Mouse (Mus musculus): ENCODE measurements at regions not wholly inside any gene's neighbourhood (a gene's known extent, or its start where the extent isn't known, plus 50 kb on each side); places are given as distances from the start of the nearest gene placed in this dataset.
A peak's percentile ranks its signal among the peaks of the same experiment; 100 is the strongest.

GRCm38 (mm10) chr4:124206480-124206879, 288.7 kb upstream of the 4930535I16Rik start:
- no peaks in the 10 kb centered on the region for H3K36me3 ChIP-seq (ENCODE audit: control insufficient read depth, insufficient read depth, low read length)
- no peaks in the 10 kb centered on the region for H3K9me3 ChIP-seq (replicated peaks; ENCODE audit: control insufficient read depth, low read length, poor library complexity, severe bottlenecking)
- no peak overlapping the region for H3K9ac ChIP-seq (ENCODE audit: low read depth, low read length)
- no peaks in the 10 kb centered on the region for H3K4me1 ChIP-seq (ENCODE audit: control insufficient read depth, insufficient read depth, low read length)
- no peaks in the 10 kb centered on the region for H3K27me3 ChIP-seq (ENCODE audit: control insufficient read depth, insufficient read depth, low read depth, low read length)
- H3K4me3 ChIP-seq (ENCODE audit: low read depth, low read length), result no peak overlapping the region
- no peak for ATAC-seq
- H3K4me2 ChIP-seq (ENCODE audit: low read length), result no peak overlapping the region
- H3K27ac ChIP-seq (ENCODE audit: low read length), result no peak overlapping the region
- WGBS, result 91% methylated on average over 16 of the region's 16 CpGs

GRCm38 (mm10) chr4:124203736-124204135, 285.9 kb upstream of the 4930535I16Rik start:
- 0 out of 2 replicates have a peak, but pooled peaks cover 3% of the 10 kb centered on the region for H3K4me1 ChIP-seq (ENCODE audit: control insufficient read depth, insufficient read depth, low read length)
- no peak overlapping the region for H3K4me3 ChIP-seq (ENCODE audit: low read depth, low read length)
- H3K9ac ChIP-seq (ENCODE audit: low read depth, low read length), result no peak overlapping the region
- no peaks in the 10 kb centered on the region for H3K27me3 ChIP-seq (ENCODE audit: control insufficient read depth, insufficient read depth, low read depth, low read length)
- H3K9me3 ChIP-seq (replicated peaks; ENCODE audit: control insufficient read depth, low read length, poor library complexity, severe bottlenecking), result no peaks in the 10 kb centered on the region
- no peak for ATAC-seq
- no peaks in the 10 kb centered on the region for H3K36me3 ChIP-seq (ENCODE audit: control insufficient read depth, insufficient read depth, low read length)
- WGBS, result 81% methylated on average over 2 of the region's 2 CpGs
- no peak overlapping the region for H3K4me2 ChIP-seq (ENCODE audit: low read length)
- no peak overlapping the region for H3K27ac ChIP-seq (ENCODE audit: low read length)

DNA sequence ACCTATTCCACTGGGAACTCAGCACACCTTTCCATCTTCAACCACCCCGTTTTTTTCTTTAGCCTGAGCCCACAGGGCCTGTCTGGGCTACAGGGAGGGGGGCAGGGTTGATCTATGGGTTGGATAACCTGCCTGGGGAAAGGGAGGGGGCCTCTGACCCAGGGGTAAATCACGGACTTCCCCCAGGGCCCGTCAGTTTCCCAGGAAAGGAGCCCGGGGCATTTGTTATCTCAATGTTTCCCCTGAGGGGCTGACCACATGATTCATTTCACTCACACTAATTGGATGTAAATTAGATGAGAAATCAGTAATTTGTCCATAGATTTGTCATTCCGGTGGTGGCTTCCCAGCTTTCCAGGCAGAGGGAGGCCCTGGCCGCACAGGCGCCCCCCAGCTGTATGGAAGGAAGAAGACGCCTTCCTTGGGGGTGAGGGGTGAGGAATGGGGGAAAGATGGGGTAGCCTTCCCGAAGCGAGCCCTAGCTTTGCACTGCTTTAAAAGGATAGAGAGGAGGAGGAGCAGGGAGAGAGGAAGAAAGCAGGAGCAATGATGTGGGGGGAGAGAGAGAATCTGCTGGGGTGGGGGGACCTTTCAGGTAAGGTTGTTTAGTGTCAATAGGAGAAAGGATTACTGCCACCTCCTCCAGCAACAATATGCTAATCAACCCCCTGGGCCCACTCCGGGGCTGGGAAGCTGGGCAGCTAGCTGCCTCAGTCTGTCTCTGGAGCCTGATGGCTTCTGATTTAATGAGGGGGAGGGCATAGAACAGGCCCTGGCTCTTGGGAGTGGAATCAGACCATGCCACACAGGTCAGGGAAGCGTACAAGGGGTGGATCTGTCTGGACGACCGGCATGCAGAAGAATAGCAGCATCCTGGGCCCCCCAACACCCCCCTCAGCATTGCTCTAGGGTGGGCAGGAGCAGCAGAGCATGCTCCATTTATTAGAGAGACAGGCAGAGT, 282.3 kb upstream of the 4930535I16Rik start:
- Histone ChIP-seq H3K4me2 (ENCODE audit: low read length) (no peak overlapping the region), H3K27me3 (ENCODE audit: control insufficient read depth, insufficient read depth, low read depth, low read length) (no peaks in the 10 kb centered on the region), H3K4me3 (ENCODE audit: low read depth, low read length) (no peak overlapping the region), H3K4me1 (ENCODE audit: control insufficient read depth, insufficient read depth, low read length) (peaks cover 9% of the 10 kb centered on the region; the same call in 1 of the 2 replicates), H3K36me3 (ENCODE audit: control insufficient read depth, insufficient read depth, low read length) (no peaks in the 10 kb centered on the region), H3K27ac (ENCODE audit: low read length) (no peak overlapping the region), H3K9ac (ENCODE audit: low read depth, low read length) (no peak overlapping the region), H3K9me3 (replicated peaks; ENCODE audit: control insufficient read depth, low read length, poor library complexity, severe bottlenecking) (no peaks in the 10 kb centered on the region)
- peak; percentile 58; the same call in 1 of the 2 replicates for ATAC-seq
- WGBS, result 24% methylated on average over 14 of the region's 14 CpGs

- WGBS, result 68% methylated on average over 15 of the region's 15 CpGs
- H3K27ac ChIP-seq (ENCODE audit: low read length), result no peak overlapping the region
- H3K27me3 ChIP-seq (ENCODE audit: control insufficient read depth, insufficient read depth, low read depth, low read length), result no peaks in the 10 kb centered on the region
- no peak overlapping the region for H3K4me2 ChIP-seq (ENCODE audit: low read length)
- H3K9ac ChIP-seq (ENCODE audit: low read depth, low read length), result no peak overlapping the region
- H3K4me1 ChIP-seq (ENCODE audit: control insufficient read depth, insufficient read depth, low read length), result peaks cover 9% of the 10 kb centered on the region; the same call in 1 of the 2 replicates
- H3K9me3 ChIP-seq (replicated peaks; ENCODE audit: control insufficient read depth, low read length, poor library complexity, severe bottlenecking), result no peaks in the 10 kb centered on the region
- no peak overlapping the region for H3K4me3 ChIP-seq (ENCODE audit: low read depth, low read length)
- no peaks in the 10 kb centered on the region for H3K36me3 ChIP-seq (ENCODE audit: control insufficient read depth, insufficient read depth, low read length)
- ATAC-seq, result no peak
These were observed 281.0 kb upstream of the 4930535I16Rik start for GRCm38 (mm10) chr4:124198832-124199231.

DNA sequence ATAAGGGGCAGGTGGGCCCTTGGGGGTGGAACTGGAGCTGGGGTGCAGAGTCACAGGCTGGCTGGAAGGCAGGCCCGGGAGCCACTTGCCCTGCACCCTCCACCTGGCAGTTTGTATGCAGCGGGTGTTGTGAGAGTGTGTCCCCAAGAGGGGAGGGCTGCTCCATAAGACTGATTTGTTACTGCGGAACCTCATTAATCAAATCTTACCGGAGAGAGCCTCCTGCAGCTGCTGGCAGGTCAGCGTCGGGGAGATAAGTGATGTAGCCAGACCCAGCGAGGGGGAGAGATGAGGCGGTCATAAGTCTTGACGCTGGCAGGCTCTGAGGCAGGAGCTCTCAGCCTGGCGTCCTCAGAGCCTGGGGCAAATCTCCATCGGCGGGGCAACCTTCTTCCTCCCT, 278.9 kb upstream of the 4930535I16Rik start:
- WGBS, result 28% methylated on average over 12 of the region's 12 CpGs
- Histone ChIP-seq H3K36me3 (ENCODE audit: control insufficient read depth, insufficient read depth, low read length) (no peaks in the 10 kb centered on the region), H3K27me3 (ENCODE audit: control insufficient read depth, insufficient read depth, low read depth, low read length) (no peaks in the 10 kb centered on the region), H3K9me3 (replicated peaks; ENCODE audit: control insufficient read depth, low read length, poor library complexity, severe bottlenecking) (no peaks in the 10 kb centered on the region), H3K4me3 (ENCODE audit: low read depth, low read length) (no peak overlapping the region), H3K4me2 (ENCODE audit: low read length) (no peak overlapping the region), H3K27ac (ENCODE audit: low read length) (no peak overlapping the region), H3K9ac (ENCODE audit: low read depth, low read length) (no peak overlapping the region), H3K4me1 (ENCODE audit: control insufficient read depth, insufficient read depth, low read length) (peaks cover 20% of the 10 kb centered on the region)
- ATAC-seq, result no peak

GRCm38 (mm10) chr4:124193059-124193721, 275.4 kb upstream of the 4930535I16Rik start:
- 0 out of 2 replicates have a peak, but pooled peaks have one; percentile 44 for ATAC-seq
- Histone ChIP-seq H3K4me2 (ENCODE audit: low read length) (no peak overlapping the region), H3K27me3 (ENCODE audit: control insufficient read depth, insufficient read depth, low read depth, low read length) (no peaks in the 10 kb centered on the region), H3K4me1 (ENCODE audit: control insufficient read depth, insufficient read depth, low read length) (peaks cover 17% of the 10 kb centered on the region), H3K4me3 (ENCODE audit: low read depth, low read length) (no peak overlapping the region), H3K27ac (ENCODE audit: low read length) (peak overlapping the region; percentile 34; the same call in 1 of the 2 replicates), H3K36me3 (ENCODE audit: control insufficient read depth, insufficient read depth, low read length) (no peaks in the 10 kb centered on the region), H3K9me3 (replicated peaks; ENCODE audit: control insufficient read depth, low read length, poor library complexity, severe bottlenecking) (no peaks in the 10 kb centered on the region), H3K9ac (ENCODE audit: low read depth, low read length) (no peak overlapping the region)
- 40% methylated on average over 15 of the region's 15 CpGs for WGBS

- no peaks in the 10 kb centered on the region for H3K27me3 ChIP-seq (ENCODE audit: control insufficient read depth, insufficient read depth, low read depth, low read length)
- H3K36me3 ChIP-seq (ENCODE audit: control insufficient read depth, insufficient read depth, low read length), result no peaks in the 10 kb centered on the region
- H3K4me2 ChIP-seq (ENCODE audit: low read length), result no peak overlapping the region
- no peak overlapping the region for H3K4me3 ChIP-seq (ENCODE audit: low read depth, low read length)
- peaks cover 16% of the 10 kb centered on the region for H3K4me1 ChIP-seq (ENCODE audit: control insufficient read depth, insufficient read depth, low read length)
- ATAC-seq, result no peak
- H3K9me3 ChIP-seq (replicated peaks; ENCODE audit: control insufficient read depth, low read length, poor library complexity, severe bottlenecking), result no peaks in the 10 kb centered on the region
- 95% methylated on average over 4 of the region's 4 CpGs for WGBS
- H3K27ac ChIP-seq (ENCODE audit: low read length), result no peak overlapping the region
- H3K9ac ChIP-seq (ENCODE audit: low read depth, low read length), result no peak overlapping the region
These were observed 273.0 kb upstream of the 4930535I16Rik start for GRCm38 (mm10) chr4:124190775-124191174.

DNA sequence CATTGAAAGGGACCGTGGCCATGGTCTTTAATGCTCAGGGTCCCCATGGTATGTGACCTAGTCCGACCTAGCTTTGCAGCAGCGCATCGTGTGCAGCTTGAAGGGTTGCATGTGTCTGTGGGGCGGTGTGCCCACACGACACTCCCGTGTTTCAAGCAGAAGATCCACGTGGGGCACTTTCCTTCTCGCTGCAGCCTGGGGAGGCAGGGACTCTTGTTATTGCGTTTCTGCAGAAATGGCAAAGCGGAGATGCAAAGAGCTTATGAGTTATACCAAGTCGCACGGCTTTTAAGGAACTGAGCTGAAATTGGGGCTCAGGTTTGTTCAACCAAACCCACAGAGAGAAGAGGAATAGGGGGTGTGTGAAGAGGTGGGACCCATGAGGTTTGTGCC, 272.2 kb upstream of the 4930535I16Rik start:
- Histone ChIP-seq H3K27me3 (ENCODE audit: control insufficient read depth, insufficient read depth, low read depth, low read length) (no peaks in the 10 kb centered on the region), H3K36me3 (ENCODE audit: control insufficient read depth, insufficient read depth, low read length) (no peaks in the 10 kb centered on the region), H3K27ac (ENCODE audit: low read length) (no peak overlapping the region), H3K4me1 (ENCODE audit: control insufficient read depth, insufficient read depth, low read length) (peaks cover 16% of the 10 kb centered on the region), H3K9me3 (replicated peaks; ENCODE audit: control insufficient read depth, low read length, poor library complexity, severe bottlenecking) (no peaks in the 10 kb centered on the region), H3K4me3 (ENCODE audit: low read depth, low read length) (no peak overlapping the region), H3K9ac (ENCODE audit: low read depth, low read length) (no peak overlapping the region), H3K4me2 (ENCODE audit: low read length) (no peak overlapping the region)
- 76% methylated on average over 13 of the region's 13 CpGs for WGBS
- no peak for ATAC-seq

All from midbrain, embryonic 16.5 days (tissue).